Mouse (Mus musculus): ENCODE measurements around the gene Dnajb2. TPM values are rescaled to one million over a fixed set of nuclear protein-coding genes. Genes with fewer than 3 reads are reported as not detected.
A peak's percentile ranks its signal among the peaks of the same experiment; 100 is the strongest.

Gene Dnajb2
- polyA plus RNA-seq, 2 experiments from 2014 or later = 10.0 to 10.3 TPM

DNA sequence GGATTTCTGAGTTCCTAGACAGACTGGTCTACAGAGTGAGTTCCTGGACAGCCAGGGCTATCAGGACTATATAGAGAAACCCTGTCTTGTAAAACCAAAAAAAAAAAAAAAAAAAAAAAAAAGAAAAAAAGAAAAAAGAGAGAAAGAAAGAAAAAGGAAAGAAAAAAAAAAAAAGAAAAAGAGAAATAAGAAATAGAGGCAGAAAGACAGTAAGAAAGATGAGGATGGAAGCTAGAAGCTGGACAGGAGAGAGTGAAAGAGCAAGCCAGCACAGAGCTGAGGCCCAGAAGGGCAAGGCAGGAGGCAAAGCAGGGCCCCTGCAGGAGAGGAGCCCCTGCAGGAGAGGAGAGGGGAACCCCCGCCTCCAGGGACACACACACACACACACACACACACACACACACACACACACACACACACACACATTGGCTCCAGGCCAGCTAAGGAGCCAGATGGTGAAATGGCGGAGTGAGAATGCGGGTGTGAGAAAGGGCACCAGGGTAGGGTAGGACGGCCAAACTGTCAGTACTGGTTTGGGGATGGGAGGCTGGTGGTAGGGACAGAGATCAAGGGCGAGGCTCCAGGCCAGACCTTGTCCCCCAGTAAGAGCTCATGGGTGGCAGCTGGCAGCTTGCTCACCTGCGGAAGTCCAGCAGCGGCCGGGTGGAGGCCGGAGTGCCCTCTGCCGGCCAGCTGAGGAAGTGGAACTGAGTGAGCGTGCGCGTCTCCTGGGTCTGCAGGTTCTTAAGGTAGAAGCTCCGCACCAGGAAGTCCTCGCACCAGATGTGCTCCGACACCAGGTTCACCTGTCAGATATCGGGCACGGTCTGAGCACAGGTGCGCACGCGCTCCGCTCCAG lies 15.1 kb downstream of the Dnajb2 start:
- ATAC-seq = peak; percentile 78

DNA sequence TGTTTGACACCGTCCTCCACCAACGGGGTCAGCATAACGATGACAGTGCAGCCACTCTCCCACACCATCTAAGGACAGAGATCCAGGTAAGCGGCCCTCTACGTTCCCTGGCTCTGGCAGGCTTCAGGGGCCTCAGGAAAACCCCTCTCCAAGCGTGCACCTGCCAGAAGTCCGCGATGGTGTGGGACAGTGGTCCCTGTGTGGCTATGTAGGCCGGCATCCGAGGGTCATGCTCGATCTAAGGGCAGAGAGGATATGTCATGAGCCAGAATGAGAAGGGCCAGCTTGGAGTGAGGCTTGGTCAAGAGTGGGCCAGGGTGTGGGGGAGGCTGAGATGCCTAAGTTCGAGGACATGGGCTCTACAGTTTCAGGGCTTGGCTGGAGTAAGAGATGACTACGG lies 16.1 kb downstream of the Dnajb2 start:
- ATAC-seq = no peak

DNA sequence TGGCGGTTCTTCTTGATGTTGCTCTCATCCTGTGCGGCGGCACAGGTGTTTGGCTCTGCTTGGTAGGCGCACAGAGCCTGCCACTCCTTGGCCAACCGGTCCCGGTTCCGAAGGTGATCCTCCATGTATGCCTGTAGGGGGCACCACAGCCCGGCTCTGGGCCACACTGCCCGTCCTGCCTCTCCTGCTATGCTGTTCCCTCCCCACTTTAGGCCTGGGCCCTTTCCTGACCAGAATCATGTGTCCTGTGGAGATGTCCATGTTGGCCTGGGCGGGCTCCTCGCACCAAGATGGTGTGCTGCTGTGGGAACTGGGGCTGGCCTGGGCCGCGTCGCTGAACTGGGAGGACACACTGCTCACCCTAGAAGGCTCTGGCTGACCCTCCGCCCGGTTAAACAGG lies 16.8 kb downstream of the Dnajb2 start:
- no peak for ATAC-seq

DNA sequence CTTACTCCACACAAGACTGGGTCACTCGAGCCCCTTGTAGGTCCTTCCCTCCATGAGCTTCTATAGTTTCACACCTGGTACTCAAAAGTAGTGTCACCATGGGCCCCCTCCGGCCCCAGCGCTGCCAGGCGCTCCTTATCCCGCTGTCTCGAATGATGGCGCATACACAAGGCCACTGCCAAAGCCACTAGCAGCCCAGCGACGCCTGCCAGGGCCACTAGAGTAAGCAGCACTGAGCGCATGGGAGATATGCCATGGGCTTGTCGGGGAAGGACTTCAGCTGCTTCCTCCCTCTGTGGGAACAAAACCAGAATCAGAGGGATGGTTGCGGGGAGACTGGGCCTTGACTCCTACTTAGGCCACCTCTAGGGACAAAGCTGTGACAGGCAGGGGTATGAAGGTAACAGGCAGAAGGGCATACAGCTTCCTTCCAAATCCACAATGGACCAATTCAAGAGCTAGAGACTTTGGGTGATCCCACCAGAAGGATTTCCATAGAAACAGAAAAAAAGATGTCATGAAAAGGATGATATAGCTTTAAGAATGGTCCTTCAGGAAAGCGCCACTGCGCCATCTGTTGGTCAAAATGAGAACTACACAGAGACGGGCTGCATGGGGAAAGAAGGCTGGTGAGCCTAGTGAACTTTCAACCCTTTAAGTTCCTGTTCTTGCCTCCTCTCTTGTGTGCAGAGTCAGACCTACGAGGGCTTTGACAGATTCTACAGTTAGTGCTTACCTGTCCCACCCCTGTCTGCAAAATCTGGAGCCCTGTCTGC lies 17.8 kb downstream of the Dnajb2 start:
- ATAC-seq = peak; percentile 60

DNA sequence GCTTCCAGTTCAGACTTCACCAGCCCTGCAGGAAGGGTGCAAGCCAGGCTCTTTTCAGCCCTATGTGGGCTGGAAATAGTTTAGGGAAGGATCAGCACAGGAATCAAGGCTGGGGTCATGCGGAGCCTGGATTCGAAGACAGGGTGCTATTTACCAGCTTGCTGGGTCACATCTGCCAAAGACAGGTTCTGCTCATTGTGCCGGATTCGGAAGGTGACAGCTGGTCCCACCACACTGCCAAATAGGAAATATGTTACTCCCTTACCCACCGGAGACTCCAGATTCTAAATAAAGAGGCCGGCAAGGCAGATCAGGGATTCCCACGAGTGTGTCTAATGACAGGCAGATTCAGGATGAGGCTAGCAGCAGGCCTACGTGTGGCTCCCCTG lies 18.4 kb downstream of the Dnajb2 start:
- no peak for ATAC-seq

DNA sequence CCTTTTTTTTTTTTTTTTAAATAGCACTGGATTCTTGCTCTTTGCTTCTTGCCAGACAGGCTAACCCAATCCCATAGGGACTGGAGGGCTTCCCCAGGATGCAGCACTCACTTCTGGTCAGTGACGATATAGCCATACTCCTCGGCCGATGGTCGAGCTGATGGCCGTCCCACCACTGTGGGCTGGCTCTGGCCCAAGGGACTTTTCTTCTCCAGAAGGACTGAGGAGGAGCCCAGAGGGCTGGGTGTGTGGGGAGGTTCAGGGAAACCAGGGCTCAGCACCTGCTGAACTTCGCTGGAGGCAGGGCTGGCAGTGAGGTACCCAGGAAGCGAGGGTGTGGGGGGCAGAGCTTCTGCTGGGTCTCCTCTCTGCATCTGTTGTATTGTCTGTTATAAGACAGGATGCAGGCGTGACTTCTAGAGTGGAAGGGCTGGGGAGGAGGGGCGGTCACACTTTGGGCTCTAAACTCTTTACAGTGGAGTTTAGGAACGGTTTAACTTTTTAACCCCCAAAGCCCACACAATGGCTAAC lies 19.4 kb downstream of the Dnajb2 start:
- no peak for ATAC-seq

DNA sequence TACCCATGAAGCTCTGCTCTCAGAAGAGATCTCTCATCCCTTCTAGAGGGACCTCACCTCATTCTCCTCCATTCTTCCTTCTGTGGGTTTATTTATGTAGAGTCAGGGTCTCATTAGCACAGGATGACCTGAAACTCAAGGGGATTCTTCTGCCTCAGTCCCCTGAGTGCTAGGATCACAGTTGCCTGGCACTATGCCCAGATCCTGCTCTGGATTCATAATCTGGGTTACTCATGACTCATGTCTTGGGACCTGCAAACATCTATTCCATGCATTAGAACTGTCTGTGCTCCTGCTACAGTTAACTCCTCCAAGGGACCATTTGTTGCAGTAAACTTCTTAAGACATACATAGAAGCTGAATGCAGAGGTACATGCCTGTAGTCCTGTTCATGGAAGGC lies 25.1 kb downstream of the Dnajb2 start:
- no peak for ATAC-seq

DNA sequence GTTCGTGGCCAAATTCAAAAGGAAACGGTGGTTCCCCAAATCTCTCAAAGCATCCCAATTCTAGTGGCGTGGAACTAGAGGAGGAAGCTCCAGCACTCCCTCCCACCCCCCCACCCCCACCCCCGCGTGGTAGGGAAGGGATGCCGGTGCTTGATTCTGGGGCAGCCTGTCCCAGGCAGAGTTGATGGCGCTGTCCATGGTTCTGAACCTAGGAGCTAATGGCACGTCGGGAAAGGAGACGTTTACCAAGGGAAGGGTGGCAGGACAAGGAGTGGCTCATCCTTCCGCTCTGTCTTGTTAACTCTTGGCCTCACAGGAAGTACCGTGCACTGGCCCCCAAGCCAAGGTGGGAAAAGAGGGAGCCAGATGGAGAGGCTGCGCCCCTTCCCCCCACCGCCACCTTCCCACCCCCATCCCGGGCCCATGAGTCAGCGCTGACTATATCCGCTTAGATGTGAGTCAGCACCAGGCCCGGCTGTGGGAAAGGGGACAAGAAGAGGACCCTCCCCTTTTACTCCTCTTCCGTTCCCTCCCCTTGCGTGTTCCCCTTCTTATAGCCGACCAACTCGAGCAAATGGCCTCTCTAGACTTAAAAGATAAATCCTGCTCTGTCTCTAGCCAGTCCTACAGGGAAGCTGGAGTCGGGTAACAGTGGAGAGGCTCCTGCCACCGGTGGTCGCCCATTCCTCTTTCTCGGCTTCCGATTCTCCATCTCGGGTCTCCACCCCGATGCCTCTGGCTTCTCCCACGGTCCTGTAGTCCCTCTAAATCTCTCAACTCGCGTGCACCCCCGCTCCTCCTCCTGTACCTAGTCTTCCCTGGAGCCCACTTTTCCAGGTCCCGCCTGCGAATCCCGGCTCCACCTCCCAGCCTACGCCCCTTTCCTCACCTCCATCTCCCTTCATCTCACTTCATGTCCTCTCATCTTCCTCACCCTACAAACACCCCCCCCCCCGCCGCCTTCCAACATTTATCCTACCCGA lies 27.1 kb downstream of the Dnajb2 start:
- ATAC-seq = no peak

DNA sequence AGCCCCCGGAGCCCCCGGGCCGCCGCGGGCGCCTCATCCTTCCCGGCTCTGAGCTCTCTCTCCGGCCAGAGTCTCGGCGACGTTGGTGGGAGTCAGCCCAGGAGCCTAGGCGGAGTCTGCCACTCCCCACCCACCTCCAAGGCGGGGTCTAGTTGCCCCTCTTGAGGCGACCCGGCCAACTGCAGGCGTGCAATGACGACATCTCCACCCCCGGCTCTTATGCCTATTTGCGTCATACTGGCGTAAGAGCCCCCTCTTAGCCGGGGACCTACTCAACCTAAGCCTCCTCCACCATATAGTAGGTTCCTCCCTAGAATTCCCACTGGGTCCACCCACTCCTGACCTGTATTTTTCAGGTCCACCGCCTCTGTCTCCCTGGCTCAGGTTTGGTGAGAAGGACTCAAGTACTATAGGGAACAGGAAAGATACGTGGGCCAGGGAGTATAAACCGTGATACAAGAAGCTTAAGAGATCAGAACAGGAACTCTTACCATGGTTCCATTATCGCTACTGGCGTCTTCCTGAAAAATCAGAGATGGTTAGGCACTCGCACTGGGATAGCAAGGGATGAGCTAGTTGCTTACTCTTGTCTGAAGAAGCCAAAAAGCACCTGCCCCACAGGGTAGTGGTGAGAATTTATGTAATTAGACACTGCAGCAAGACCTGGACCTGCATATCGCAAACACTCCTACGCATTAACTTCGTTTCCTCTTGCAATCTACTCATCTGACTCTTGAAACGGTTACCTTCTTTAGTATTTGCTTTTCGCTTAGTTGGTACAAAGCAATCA lies 28.1 kb downstream of the Dnajb2 start, which contains the start of gene Ptprn:
TSS of gene Ptprn (minus strand) at position 412 of the 790 bp plus-strand sequence.
- ATAC-seq = no peak

DNA sequence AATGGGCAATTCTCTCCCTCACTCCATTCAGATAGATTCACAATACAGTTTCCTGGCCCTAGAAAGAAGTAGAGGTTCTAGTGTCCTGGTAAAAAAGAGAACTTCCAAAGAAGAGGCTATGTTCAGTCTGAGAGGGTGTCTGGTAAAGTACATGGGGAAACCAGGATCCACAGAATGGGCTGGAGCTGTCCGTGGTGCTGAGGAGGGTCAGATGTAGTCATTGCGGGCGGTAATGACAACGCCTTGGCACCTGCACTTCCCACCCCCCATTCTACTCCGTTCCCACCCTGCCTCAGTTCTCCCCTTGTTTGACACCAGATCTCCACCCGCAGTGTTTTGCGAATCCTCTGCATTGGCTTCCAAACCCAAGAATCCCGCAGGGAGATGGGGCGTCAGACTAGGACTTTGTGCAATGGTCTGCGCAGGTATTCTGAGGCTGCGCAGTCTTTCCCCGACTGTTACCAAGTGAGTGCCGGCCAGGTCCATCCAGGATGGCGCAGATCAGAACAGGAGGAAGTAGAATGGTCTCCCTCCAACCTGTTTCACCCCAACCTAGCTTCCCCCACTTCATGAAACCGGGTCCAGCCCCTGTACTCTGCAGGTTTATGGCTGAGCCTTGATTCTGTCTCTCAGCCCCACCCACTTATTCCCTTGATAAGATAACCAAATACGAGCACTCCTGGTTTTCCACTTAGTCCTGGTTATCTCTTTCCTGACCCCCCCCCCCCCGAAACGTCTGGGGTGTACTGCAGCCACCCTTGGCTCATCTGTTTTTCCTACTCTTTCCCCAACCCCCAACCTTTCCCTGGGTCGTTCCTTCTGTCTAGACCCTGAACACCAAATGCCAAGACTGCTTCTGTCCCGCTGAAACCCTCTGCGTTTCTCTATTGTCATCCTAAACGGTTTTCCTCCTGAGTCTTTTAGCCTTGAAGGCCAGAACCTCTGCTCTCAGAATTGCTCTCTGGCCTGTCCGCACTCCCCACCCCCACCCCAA lies 41.3 kb downstream of the Dnajb2 start:
- ATAC-seq = no peak

DNA sequence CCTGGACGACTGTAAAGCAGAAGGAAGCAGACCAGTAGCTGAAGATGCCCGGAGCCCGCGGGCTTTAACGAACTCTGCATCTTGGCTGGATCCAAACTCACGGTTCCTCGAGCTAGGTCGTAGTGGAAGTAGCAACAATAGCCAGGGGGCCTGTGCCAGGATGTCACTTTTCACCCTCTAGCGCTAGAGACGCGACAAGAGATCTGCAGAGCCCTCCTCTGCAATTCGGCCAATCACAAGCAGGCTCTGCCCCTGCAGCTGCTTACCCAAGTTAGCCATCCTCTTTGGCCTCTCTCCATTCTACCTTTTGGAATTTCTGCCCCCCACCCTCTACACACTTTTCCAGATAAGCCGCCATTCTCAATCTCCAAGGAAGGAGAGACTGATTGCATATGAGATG lies 42.0 kb downstream of the Dnajb2 start, which contains the start of gene Resp18:
TSS of gene Resp18 (minus strand) at position 188 of the 400 bp plus-strand sequence.
- ATAC-seq = no peak

DNA sequence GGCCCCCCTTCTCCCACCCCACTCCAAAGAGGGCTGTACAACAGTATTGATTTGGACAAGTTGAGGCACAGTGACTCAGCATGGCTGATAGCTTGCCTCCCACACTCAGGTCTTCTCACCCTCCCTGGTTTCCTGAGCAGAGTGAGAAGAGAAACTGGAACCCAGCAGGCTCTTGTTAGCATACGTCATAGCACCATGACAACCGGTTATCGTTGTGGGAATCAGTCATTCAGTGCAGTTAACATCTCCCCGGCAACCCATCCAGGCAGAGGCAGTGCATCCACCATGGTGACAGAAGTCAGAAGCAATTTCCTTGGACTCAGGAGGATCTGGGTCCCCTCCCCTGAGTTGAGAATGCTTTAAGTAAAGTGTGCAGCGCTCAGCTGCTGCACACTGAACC lies 46.8 kb downstream of the Dnajb2 start:
- ATAC-seq = no peak

DNA sequence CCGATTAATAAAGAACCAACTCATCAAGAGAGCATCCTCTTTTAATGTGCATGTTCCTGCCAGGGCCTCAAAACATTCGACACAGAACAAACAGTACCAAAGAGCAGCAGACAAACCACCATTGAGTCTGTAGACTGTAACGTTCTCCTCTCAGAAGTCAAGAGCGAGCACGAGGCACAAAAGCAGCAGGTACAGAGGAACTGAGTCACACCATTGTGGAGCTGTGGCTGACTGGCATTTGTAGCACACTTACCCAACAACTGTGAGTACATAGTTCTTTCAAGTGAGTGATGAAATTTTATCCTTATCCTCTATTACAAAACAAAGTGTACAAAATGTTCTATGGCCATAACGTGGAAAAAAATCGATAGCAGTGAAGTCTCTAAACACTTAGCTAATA lies 48.7 kb downstream of the Dnajb2 start:
- ATAC-seq = no peak

DNA sequence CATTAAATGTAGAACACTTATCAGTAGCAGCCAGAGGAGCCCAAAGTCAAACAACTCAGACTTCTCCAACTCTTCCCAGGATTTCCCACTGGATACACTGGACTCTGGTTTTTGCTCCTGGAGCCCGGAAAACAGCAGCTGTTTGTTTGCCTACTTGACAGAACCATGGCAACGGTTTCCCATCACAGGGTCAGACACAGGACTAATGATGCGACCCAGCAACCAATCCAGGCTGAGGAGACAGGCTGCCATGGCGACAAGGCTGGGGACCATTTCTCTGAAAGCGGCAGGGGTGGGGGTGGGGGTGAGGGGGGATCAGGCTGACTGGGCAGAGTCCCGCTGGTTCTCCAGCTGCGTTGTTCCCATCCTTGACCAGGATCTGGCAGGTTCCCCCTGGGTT lies 53.2 kb downstream of the Dnajb2 start:
- ATAC-seq = no peak

DNA sequence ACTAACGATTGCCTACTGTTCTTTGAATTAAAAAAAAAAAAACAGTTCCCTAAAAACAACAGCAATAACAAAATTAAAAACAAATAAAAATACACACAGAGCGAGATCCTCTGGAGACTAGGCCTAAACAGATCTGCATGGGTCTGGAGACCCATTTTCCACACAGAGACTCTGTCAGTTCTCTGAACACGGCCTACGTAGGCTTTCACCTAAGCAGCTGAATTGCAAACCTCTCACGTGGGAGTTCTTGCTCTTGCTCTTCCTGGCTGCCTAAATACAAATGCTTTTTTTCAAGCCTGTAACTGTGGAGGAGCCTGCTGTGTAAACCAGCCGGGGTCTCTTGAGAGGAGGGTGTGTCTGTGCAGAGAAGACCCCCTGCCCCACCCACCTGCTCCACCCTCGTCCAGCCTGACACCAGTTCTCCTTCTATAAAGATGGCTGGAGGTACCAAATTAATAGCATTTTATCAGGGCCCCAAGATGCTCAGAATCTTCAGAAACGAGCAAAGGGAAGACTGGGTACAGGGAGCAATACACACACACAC lies 53.8 kb downstream of the Dnajb2 start:
- no peak for ATAC-seq

DNA sequence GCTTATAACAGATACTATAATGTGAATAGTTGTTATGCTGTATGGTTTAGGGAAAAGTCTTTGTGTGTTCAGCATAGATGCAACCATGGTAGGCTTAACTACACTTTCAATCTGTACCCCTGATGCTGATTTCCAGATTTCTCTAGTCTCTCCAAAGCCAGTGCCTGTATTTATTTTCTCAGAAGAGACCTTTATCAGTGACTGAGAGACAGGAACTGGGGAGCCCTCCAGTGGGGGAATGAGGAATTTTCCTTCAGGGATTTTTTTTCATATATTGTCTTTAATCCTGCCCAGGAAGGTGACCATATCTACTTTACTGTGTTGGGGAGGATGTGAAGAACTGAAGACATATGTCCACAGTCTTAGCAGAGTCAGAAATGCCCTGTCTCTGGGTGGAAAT lies 54.4 kb downstream of the Dnajb2 start:
- no peak for ATAC-seq

DNA sequence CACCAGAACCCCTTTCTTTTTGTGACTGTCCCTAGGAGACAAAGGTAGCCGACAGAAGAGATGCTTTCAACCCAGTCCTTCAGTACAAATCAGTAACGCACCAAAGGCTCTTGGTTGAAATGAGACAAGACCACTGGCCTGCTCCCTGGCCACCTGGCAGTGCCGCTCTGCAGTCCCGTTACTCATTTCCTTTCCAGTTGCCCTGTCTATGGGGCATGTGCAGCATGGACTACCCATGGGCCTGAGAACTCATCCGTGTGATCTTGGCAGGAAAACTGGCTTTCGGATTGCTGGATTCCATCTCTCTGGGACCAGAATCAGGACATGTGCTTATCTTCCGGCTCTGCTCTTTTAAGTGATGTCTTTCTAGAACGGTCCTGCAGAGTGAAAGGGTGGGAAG lies 55.1 kb downstream of the Dnajb2 start:
- ATAC-seq = no peak

DNA sequence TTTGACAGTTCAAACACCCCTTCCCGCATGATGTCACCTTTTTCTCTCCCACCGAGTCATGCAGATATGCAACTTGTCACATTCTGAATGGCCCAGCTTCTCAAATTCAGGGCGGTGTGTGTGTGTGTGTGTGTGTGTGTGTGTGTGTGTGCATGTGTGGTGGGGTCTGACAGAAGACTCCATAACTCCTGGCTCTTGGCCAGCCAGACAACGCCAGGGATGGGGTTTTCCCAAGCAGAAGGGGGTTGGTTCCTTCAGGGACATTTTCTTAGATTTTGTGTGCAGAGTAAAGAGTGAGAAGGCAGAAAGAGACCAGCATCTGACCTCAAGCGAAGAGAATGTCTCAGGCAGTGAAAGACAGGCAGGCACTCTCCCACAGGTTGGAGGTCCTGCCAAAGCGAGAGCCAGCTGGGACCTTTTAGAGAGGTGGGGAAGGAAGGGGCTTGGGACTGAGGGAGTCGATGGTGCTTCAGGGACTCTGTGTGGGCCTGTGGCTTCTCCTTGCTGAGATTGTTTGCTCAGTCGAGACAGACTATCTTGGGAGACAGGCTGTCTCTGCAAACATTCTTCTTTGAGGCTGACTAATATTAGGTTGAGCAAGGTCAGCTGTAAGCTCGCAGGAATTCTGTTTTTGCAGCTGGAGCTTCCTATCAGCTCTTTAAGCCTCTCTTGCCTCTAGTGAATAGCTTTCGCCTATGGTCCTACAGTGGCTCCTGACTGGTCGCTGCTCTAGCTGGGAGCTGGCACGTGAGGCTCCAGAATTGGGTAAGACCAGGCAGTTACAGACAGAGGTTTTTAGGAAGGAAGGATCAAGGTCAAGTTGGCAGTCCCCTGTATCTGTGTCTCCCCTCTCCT lies 56.5 kb downstream of the Dnajb2 start:
- no peak for ATAC-seq

DNA sequence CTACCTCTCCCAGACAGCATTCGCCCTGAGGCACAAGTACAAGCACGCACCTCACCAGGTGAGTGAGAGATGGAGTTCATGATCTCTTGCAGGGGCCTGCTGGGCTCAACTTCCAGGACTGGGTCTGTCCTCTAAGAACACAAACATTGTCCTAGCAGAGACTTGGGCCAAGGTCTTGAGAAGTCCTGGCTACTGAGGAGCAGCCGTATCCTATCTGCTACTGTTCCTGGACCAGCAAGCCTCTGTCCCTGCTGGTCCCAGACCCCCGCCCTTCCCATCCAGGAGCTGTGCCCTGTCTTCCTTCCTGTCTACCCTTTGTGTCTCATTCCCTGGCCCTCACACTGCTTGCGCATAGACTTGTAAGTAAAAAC lies 57.1 kb downstream of the Dnajb2 start:
- ATAC-seq = no peak
